ENCODE assay signal across 10 mouse cellular contexts in the genomic region with DNA sequence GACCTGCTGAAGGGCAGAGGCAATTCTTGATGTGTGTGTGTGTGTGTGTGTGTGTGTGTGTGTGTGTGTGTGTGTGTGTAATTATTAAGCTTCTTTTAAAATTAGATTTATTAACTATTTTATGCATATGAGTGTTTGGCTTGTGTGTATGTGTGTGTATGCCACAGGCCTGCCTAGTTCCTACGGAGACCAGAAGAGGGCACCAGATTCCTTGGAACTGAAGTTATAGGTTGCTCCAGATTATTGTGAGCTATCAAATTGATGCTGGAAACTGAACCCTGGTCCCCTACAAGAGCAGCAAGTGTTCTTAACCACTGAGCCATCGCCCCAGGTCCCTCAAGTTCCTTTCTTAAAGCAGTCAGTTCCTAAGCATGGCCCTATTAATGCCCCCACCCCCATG.
DNase-seq lines count a peak whose midpoint lies in the region; ATAC-seq and TF ChIP-seq lines count a peak whose summit lies in the region.
"Had no signal": no experiment of that assay in that cellular context is flagged by ENCODE, and none has a peak within 500 bp of the region (broad histone marks: within the 10 kb centered on the region; RNA-seq: fewer than 3 reads in every experiment).

No protein-coding gene starts in this region.

- no peaks in the 10 kb centered on the region for H3K36me3 ChIP-seq in heart, embryonic 12.5 days
- no peaks in the 10 kb centered on the region for H3K36me3 ChIP-seq in lung, embryonic 14.5 days (ENCODE audit: insufficient read depth)
- no peaks in the 10 kb centered on the region for H3K36me3 ChIP-seq in liver, embryonic 16.5 days (ENCODE audit: control insufficient read depth, insufficient read depth)
- H3K36me3 ChIP-seq: heart, embryonic 15.5 days had no signal

- H3K27me3 ChIP-seq in heart, embryonic 12.5 days (replicated peaks) = no peaks in the 10 kb centered on the region
- no peaks in the 10 kb centered on the region for H3K27me3 ChIP-seq in lung, embryonic 14.5 days (ENCODE audit: insufficient read depth, low read length)
- no peaks in the 10 kb centered on the region for H3K27me3 ChIP-seq in liver, embryonic 16.5 days (ENCODE audit: control insufficient read depth, insufficient read depth, low read depth, low read length)
- H3K27me3 ChIP-seq: heart, embryonic 15.5 days had no signal

- peak overlapping the region; percentile 49; the same call in 1 of the 2 replicates for H3K27ac ChIP-seq in heart, embryonic 12.5 days (ENCODE audit: poor library complexity, severe bottlenecking)
- H3K27ac ChIP-seq in lung, embryonic 14.5 days (ENCODE audit: low read depth) = no peak overlapping the region
- no peak overlapping the region for H3K27ac ChIP-seq in liver, embryonic 16.5 days (ENCODE audit: low read length)

- ATAC-seq in heart, embryonic 12.5 days (ENCODE audit: insufficient number of reproducible peaks, low FRiP score) = no peak
- no peak for ATAC-seq in lung, embryonic 14.5 days (ENCODE audit: insufficient read depth)
- ATAC-seq in liver, embryonic 16.5 days (ENCODE audit: low read depth) = peak; percentile 32; the same call in 1 of the 2 replicates

- H3K9me3 ChIP-seq in heart, embryonic 12.5 days (replicated peaks) = no peaks in the 10 kb centered on the region
- H3K9me3 ChIP-seq in lung, embryonic 14.5 days (ENCODE audit: low read depth, low read length) = no peaks in the 10 kb centered on the region
- H3K9me3 ChIP-seq in liver, embryonic 16.5 days (replicated peaks; ENCODE audit: control insufficient read depth, low read length) = no peaks in the 10 kb centered on the region
- H3K9me3 ChIP-seq: heart, embryonic 15.5 days had no signal

- WGBS in heart, embryonic 12.5 days = 89% methylated on average over 2 of the region's 2 CpGs
- 86% methylated on average over 2 of the region's 2 CpGs for WGBS in lung, embryonic 14.5 days
- 78% methylated on average over 2 of the region's 2 CpGs for WGBS in liver, embryonic 16.5 days (ENCODE audit: insufficient replicate concordance)

- H3K9ac ChIP-seq in heart, embryonic 12.5 days = no peak overlapping the region
- no peak overlapping the region for H3K9ac ChIP-seq in lung, embryonic 14.5 days
- H3K9ac ChIP-seq in liver, embryonic 16.5 days (ENCODE audit: low read depth, low read length) = no peak overlapping the region
- H3K9ac ChIP-seq: heart, embryonic 15.5 days had no signal

- TF ChIP-seq CTCF in lung, embryonic 14.5 days (IDR thresholded peaks at IDR 0.05; ENCODE audit: low read depth) = peak; percentile 40

- H3K4me3 ChIP-seq in heart, embryonic 12.5 days = no peak overlapping the region
- H3K4me3 ChIP-seq in lung, embryonic 14.5 days (ENCODE audit: low read depth, low read length) = no peak overlapping the region
- no peak overlapping the region for H3K4me3 ChIP-seq in liver, embryonic 16.5 days (ENCODE audit: low read depth, low read length)
- H3K4me3 ChIP-seq: heart, embryonic 15.5 days had no signal

- H3K4me2 ChIP-seq in heart, embryonic 12.5 days = no peak overlapping the region
- H3K4me2 ChIP-seq in lung, embryonic 14.5 days = no peak overlapping the region
- no peak overlapping the region for H3K4me2 ChIP-seq in liver, embryonic 16.5 days (ENCODE audit: low read depth, low read length)
- H3K4me2 ChIP-seq: heart, embryonic 15.5 days; midbrain, embryonic 11.5 days had no signal

- DNase-seq in heart, adult 18-20 months = no peak
- peak; percentile 22 for DNase-seq in lung, embryonic 14.5 days
- DNase-seq in lung, postnatal 14 days = no peak
- DNase-seq in MEL-GATA-1-ER (ENCODE audit: extremely low read depth, low read depth) = peak; percentile 26
- DNase-seq in frontal cortex, postnatal 14 days (ENCODE audit: low spot score in 2 of 2) = no peak
- DNase-seq: thymus, adult 18-20 months had no signal

- peaks cover 32% of the 10 kb centered on the region for H3K4me1 ChIP-seq in heart, embryonic 12.5 days (replicated peaks)
- no peaks in the 10 kb centered on the region for H3K4me1 ChIP-seq in lung, embryonic 14.5 days (ENCODE audit: insufficient read depth)
- peaks cover 24% of the 10 kb centered on the region for H3K4me1 ChIP-seq in liver, embryonic 16.5 days (ENCODE audit: control insufficient read depth, low read depth, low read length)

Comparison
In these comparisons a context has a peak if more than half of its experiments do, and no peak if none do; other contexts are left out.
1. DNase-seq: peak in lung, embryonic 14.5 days (single experiment) and MEL-GATA-1-ER (single experiment); none in heart, adult 18-20 months (0 of 2), lung, postnatal 14 days (single experiment) and frontal cortex, postnatal 14 days (0 of 2).